Mouse (Mus musculus) monocyte, adult 5-6 weeks (primary cell): ENCODE results near the gene Ncf4. TPM values are rescaled to one million over a fixed set of nuclear protein-coding genes. Genes with fewer than 3 reads are reported as not detected.

Source experiments
- ATAC-seq: fragments of 153-309, 156-312 bp; replicated peaks from 2 replicates; pipeline ENCODE4 v1.8.0; 2017; ENCODE audit warnings: mild to moderate bottlenecking; ENCODE audit not compliant: low TSS enrichment, insufficient number of reproducible peaks, severe bottlenecking, poor library complexity, low FRiP score
- total RNA-seq: library from RNA; stranded (forward); fragments of 200-1000, 200-491, 200-594 nt; gene quantifications from 3 replicates; pipeline ENCODE4 v1.2.3, GENCODE M21; 2017

Ncf4 gene
- total RNA-seq, result 206 to 223 TPM (median 216 TPM) in 3 replicates

GRCm38 (mm10) chr15:78244695-78245492 lies at the start of gene Ncf4:
Gene Ncf4, plus strand, starts transcription at chr15:78244801.
- ATAC-seq, result peak; percentile 71

- ATAC-seq, result no peak
Observed at GRCm38 (mm10) chr15:78195096-78195880, 49.3 kb upstream of the Ncf4 start.

DNA sequence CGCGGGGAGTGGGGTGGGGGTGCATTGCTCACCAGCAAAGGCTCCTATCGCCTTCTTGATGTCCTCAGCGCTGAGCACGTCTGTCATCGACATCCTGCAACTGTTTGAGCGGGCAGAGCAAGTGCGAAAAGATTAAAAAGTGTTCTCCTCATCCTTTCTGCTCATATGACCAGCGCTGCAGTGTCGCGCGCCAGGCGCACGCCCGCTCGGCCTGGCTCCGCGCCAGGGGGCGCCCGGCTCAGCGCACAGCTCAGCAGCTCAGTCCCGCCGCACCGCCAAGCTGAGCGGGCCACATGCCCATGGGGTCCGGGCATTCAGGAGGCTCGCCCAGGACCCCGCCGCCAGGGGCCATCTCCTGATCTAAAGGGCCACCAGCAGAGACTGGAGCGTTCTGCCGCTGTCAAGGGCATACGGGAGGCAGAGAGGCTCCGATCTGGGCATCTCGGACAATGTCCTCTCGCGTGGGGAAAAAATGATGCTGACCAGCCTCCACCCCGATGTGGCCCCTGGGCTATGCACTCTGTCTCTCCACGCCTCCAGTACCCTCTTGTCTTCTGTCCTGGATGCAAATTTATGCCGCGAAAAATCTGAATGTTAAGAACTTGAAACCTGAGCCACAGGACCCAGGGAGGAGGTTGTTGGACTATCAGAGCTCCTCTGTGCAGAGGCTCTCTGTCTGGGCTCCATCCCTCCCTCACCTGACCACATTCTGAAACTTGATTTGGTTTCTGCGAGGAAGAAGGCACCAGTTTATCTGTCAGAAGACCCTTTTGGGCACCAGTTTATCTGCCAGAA lies 40.4 kb upstream of the Ncf4 start:
- no peak for ATAC-seq

DNA sequence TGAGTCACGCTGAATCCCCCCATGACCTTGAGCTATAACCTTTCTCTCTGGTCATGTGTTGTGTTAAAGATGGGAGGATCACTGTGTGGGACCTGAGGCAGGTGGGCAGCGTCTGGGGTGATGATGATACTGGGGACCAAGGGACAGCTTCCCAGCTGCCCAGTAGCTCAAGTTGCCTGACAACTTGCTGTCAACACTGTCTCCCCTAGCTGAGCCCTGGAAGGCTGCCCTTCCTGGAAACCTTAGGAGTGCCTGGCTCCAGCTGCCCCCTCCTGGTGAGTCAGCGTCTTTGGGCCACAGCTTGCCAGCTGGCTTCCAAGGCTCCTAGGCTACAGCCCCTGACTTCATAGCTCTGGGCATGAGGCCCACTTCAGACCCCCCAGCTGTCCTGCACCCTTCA lies 39.4 kb upstream of the Ncf4 start:
- no peak for ATAC-seq

GRCm38 (mm10) chr15:78206312-78206711 lies 38.3 kb upstream of the Ncf4 start, which contains the start of gene Pvalb:
Gene Pvalb, minus strand, starts transcription at chr15:78206400.
- ATAC-seq, result no peak

GRCm38 (mm10) chr15:78210203-78210602 lies 34.4 kb upstream of the Ncf4 start:
- no peak for ATAC-seq

- 0 out of 2 replicates have a peak, but pooled peaks have one; percentile 9 for ATAC-seq
Observed at GRCm38 (mm10) chr15:78211367-78211766, 33.2 kb upstream of the Ncf4 start.

GRCm38 (mm10) chr15:78215269-78215668 lies 29.3 kb upstream of the Ncf4 start:
- ATAC-seq, result no peak

DNA sequence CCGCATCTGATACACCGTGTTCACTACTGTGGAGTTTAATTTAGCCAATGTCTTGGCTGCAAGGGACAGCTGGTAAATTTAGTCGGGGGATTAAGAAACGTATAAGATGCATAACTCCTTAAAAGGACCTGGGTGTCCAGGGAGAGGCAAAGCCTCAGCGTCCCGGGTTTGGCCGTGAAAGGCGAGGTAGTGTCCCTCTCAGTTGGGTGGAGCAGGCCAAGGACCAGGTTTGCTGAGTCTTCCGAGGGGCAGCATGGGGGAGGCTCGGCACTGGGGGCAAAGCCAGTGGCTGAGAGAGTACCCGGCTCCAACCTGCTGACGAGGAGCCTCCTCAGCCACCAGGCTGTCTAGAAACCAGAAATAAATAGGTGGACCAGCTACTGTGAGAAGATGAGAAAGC lies 16.8 kb upstream of the Ncf4 start:
- no peak for ATAC-seq

DNA sequence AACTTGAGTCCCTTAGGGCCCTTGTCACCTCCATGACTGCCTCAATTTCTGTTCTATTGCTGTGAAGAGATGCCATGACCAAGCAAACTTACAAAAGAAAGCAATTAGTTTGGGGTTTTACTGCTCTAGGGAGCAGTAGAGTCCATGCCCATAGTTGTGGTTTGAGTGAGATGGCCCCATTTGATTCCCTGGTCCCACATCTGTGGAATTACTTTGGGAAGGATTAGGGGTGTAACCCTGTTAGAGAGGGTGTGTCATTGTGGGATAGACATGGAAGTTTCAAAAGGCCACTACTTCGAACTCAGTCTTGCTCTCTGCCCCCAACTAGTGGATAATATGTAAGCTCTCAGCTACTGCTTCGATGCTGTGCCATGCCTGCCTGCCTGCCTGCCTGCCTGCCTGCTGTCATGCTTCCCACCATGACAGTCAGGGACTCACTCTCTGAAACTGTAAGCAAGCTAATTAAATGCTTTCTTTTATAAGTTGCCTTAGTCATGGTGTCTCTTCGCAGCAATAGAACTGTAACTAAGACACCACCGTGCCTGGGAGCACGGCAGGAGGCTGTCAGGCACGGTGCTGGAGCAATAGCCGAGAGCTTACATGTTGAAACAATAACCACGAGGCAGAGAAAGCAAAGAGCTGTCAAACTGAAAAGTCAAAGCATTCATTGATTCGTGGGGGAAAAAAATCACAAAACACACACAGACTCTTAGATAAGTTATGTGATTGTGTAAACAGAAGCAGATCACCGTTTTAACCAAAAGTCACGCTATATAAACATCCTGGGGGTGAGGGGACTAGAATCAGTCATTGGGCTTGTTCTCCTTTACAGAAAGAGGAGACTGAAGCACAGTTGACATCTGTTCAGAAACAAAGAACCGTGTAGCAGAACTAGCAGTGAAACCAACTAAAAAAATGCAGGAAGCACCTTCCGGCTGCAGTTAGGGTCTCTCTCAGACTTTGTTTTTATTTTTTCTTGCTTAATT lies 13.0 kb upstream of the Ncf4 start:
- ATAC-seq, result no peak

GRCm38 (mm10) chr15:78234823-78235509 lies 9.6 kb upstream of the Ncf4 start:
- no peak; the same call in 1 of the 2 replicates for ATAC-seq

DNA sequence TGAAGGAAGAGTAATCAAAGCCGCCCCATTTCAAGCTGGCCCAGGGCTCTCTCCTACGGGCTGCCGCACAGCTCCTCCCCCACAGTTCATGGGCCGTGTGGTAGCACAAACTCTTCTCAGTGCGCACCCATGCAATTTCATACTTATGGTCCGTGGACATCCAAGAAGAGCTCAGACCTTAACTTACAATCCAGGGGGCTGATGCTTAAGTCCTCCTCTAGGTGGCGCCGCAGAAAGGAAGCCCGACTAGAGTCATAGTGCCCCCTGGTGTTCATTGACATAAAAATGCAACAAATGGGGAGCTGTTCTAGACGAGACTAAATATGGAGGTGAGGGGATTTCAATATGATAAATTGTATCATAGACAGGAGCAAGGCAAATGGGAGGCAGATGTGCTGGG lies 5.1 kb upstream of the Ncf4 start:
- peak; percentile 73 for ATAC-seq

GRCm38 (mm10) chr15:78239956-78240617 lies 4.5 kb upstream of the Ncf4 start:
- no peak for ATAC-seq

- ATAC-seq, result no peak
Observed at GRCm38 (mm10) chr15:78241335-78241734, 3.3 kb upstream of the Ncf4 start.

DNA sequence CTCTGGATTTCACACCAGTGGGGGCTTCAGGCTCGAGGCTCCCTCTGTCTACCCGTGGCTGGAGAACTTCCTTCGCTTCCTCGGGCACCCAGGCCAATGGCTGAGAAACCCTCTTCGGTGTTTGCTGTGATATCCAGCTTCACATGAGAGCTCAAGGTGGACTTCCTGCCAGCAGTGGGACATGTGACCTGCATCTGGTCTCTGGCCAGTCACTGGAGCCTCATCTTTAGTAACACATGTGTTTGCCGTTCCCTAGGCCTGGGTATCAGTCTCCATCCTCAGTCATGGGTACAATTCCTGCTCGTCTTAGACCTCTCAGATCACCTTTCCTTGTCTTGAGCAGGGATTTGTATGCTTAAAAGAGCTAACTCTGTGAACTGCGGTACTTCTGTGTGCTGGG lies 1.5 kb upstream of the Ncf4 start:
- ATAC-seq, result no peak

GRCm38 (mm10) chr15:78243774-78244173 lies 827 bp upstream of the Ncf4 start:
- ATAC-seq, result no peak
